In the genomic region with DNA sequence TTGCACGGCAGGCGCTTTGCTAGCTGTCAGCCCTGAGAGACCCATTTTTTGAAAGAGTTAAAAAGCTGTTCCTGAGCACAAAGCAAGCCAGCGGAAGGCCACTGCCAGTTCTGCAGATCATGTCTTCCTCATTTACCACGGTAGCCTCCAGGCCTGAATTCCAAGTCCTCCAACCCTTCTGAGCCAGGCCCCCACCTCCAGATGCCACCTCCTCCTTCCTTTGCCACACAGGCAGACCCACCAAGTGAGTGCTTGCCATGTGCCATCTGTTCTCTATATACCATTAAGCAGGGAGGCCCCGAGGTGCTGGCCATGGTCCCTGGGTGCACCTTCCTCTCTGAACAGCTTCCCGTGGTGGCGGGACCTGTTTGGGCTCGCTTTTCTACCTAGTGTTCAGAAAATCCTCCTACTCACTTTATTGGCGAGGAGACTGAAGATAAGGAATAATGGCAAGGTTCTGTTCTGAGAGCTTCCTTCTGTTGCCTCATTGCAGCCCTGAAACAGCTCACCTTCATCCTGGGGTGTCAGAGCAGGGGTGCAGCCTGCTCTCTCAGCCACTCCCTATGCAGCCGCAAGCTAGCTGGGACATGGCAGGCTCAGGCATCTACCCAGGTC, we compare ENCODE assay signal across 30 mouse cellular contexts. TPM values are rescaled to one million over a fixed set of nuclear protein-coding genes. Genes with fewer than 3 reads are reported as not detected.
DNase-seq lines count a peak whose midpoint lies in the region; ATAC-seq and TF ChIP-seq lines count a peak whose summit lies in the region.
"Had no signal": no experiment of that assay in that cellular context is flagged by ENCODE, and none has a peak within 500 bp of the region (broad histone marks: within the 10 kb centered on the region; RNA-seq: fewer than 3 reads in every experiment).

No protein-coding gene starts in this region.

- no peak for ATAC-seq in forebrain, embryonic 11.5 days (replicated peaks; ENCODE audit: low FRiP score)
- ATAC-seq in forebrain, postnatal 0 days, result no peak
- 0 out of 2 replicates have a peak, but pooled peaks have one; percentile 16 for ATAC-seq in intestine, embryonic 16.5 days
- ATAC-seq in intestine, embryonic 15.5 days, result no peak
- ATAC-seq: midbrain, embryonic 15.5 days; Patski had no signal

- no peaks in the 10 kb centered on the region for H3K4me1 ChIP-seq in forebrain, embryonic 11.5 days (replicated peaks; ENCODE audit: control insufficient read depth, insufficient read depth, low read length)
- no peaks in the 10 kb centered on the region for H3K4me1 ChIP-seq in forebrain, postnatal 0 days (ENCODE audit: insufficient read depth)
- H3K4me1 ChIP-seq in intestine, embryonic 16.5 days (ENCODE audit: control insufficient read depth, insufficient read depth, low read length), result no peaks in the 10 kb centered on the region
- peaks cover 5% of the 10 kb centered on the region; the same call in 1 of the 2 replicates for H3K4me1 ChIP-seq in intestine, embryonic 15.5 days (replicated peaks)
- H3K4me1 ChIP-seq in limb, embryonic 10.5 days, result no peaks in the 10 kb centered on the region
- H3K4me1 ChIP-seq: embryonic facial prominence, embryonic 12.5 days; midbrain, embryonic 15.5 days had no signal

- 85% methylated on average over 10 of the region's 10 CpGs for WGBS in forebrain, embryonic 11.5 days
- WGBS in forebrain, postnatal 0 days, result 70% methylated on average over 10 of the region's 10 CpGs
- 72% methylated on average over 10 of the region's 10 CpGs for WGBS in intestine, embryonic 16.5 days
- 71% methylated on average over 10 of the region's 10 CpGs for WGBS in intestine, embryonic 15.5 days
- 83% methylated on average over 10 of the region's 10 CpGs for WGBS in limb, embryonic 10.5 days

- no peaks in the 10 kb centered on the region for H3K36me3 ChIP-seq in forebrain, embryonic 11.5 days (ENCODE audit: control insufficient read depth, insufficient read depth, low read length)
- H3K36me3 ChIP-seq in forebrain, postnatal 0 days (ENCODE audit: insufficient read depth), result no peaks in the 10 kb centered on the region
- no peaks in the 10 kb centered on the region for H3K36me3 ChIP-seq in intestine, embryonic 16.5 days (ENCODE audit: control insufficient read depth, insufficient read depth, low read length)
- H3K36me3 ChIP-seq in intestine, embryonic 15.5 days, result no peaks in the 10 kb centered on the region
- no peaks in the 10 kb centered on the region for H3K36me3 ChIP-seq in limb, embryonic 10.5 days
- H3K36me3 ChIP-seq: embryonic facial prominence, embryonic 12.5 days; forebrain, embryonic 12.5 days; heart, embryonic 15.5 days; hindbrain, embryonic 13.5 days; midbrain, embryonic 10.5 days; midbrain, embryonic 15.5 days had no signal

- H3K4me2 ChIP-seq in forebrain, embryonic 11.5 days (ENCODE audit: low read depth, low read length, severe bottlenecking), result no peak overlapping the region
- no peak overlapping the region for H3K4me2 ChIP-seq in forebrain, postnatal 0 days (ENCODE audit: low read depth)
- H3K4me2 ChIP-seq in intestine, embryonic 16.5 days (ENCODE audit: low read depth, low read length), result no peak overlapping the region
- H3K4me2 ChIP-seq in intestine, embryonic 15.5 days (replicated peaks), result no peak overlapping the region
- H3K4me2 ChIP-seq: embryonic facial prominence, embryonic 12.5 days; forebrain, embryonic 12.5 days; heart, embryonic 15.5 days; hindbrain, embryonic 13.5 days; lung, embryonic 14.5 days; midbrain, embryonic 15.5 days had no signal

- no peaks in the 10 kb centered on the region for H3K27me3 ChIP-seq in forebrain, embryonic 11.5 days (ENCODE audit: control insufficient read depth, insufficient read depth, low read length)
- H3K27me3 ChIP-seq in forebrain, postnatal 0 days (ENCODE audit: insufficient read depth, low read length), result no peaks in the 10 kb centered on the region
- H3K27me3 ChIP-seq in intestine, embryonic 16.5 days (replicated peaks; ENCODE audit: control insufficient read depth, insufficient read depth, low read length), result no peaks in the 10 kb centered on the region
- no peaks in the 10 kb centered on the region for H3K27me3 ChIP-seq in intestine, embryonic 15.5 days (replicated peaks)
- H3K27me3 ChIP-seq in limb, embryonic 10.5 days (ENCODE audit: low read depth, poor library complexity, severe bottlenecking), result no peaks in the 10 kb centered on the region
- H3K27me3 ChIP-seq: embryonic facial prominence, embryonic 12.5 days; heart, embryonic 15.5 days; midbrain, embryonic 15.5 days; Patski had no signal

- no peak overlapping the region for H3K9ac ChIP-seq in forebrain, embryonic 11.5 days (ENCODE audit: low read length)
- H3K9ac ChIP-seq in forebrain, postnatal 0 days, result no peak overlapping the region
- H3K9ac ChIP-seq in intestine, embryonic 16.5 days (ENCODE audit: low read depth, low read length), result no peak overlapping the region
- no peak overlapping the region for H3K9ac ChIP-seq in intestine, embryonic 15.5 days
- H3K9ac ChIP-seq: embryonic facial prominence, embryonic 12.5 days; forebrain, embryonic 12.5 days; heart, embryonic 15.5 days; hindbrain, embryonic 13.5 days; lung, embryonic 14.5 days; midbrain, embryonic 15.5 days had no signal

- H3K27ac ChIP-seq in forebrain, embryonic 11.5 days (ENCODE audit: low read depth, low read length), result no peak overlapping the region
- no peak overlapping the region for H3K27ac ChIP-seq in forebrain, postnatal 0 days (ENCODE audit: low read depth, low read length)
- H3K27ac ChIP-seq in intestine, embryonic 16.5 days (ENCODE audit: low read length), result no peak overlapping the region
- no peak overlapping the region for H3K27ac ChIP-seq in intestine, embryonic 15.5 days
- no peak overlapping the region for H3K27ac ChIP-seq in limb, embryonic 10.5 days
- H3K27ac ChIP-seq: embryonic facial prominence, embryonic 12.5 days; forebrain, embryonic 12.5 days; heart, embryonic 10.5 days; heart, embryonic 15.5 days; hindbrain, embryonic 13.5 days; kidney, postnatal 0 days; midbrain, embryonic 10.5 days; midbrain, embryonic 15.5 days had no signal

- H3K9me3 ChIP-seq in forebrain, embryonic 11.5 days (ENCODE audit: control insufficient read depth, low read length), result no peaks in the 10 kb centered on the region
- no peaks in the 10 kb centered on the region for H3K9me3 ChIP-seq in forebrain, postnatal 0 days (ENCODE audit: low read length)
- H3K9me3 ChIP-seq in intestine, embryonic 16.5 days (ENCODE audit: control insufficient read depth, low read length), result no peaks in the 10 kb centered on the region
- no peaks in the 10 kb centered on the region for H3K9me3 ChIP-seq in intestine, embryonic 15.5 days
- no peaks in the 10 kb centered on the region for H3K9me3 ChIP-seq in limb, embryonic 10.5 days (replicated peaks)
- H3K9me3 ChIP-seq: embryonic facial prominence, embryonic 12.5 days; forebrain, embryonic 12.5 days; heart, embryonic 10.5 days; heart, embryonic 15.5 days; hindbrain, embryonic 13.5 days; midbrain, embryonic 10.5 days; midbrain, embryonic 15.5 days had no signal

- no peak for TF ChIP-seq CTCF in forebrain, postnatal 0 days (IDR thresholded peaks at IDR 0.05; ENCODE audit: low read depth)
- no peak for TF ChIP-seq CTCF in brain, embryonic 14.5 days (IDR thresholded peaks at IDR 0.05; ENCODE audit: borderline replicate concordance, extremely low read depth, insufficient read depth, insufficient read length)

- TF ChIP-seq POLR2A in brain, embryonic 14.5 days (IDR thresholded peaks at IDR 0.05; ENCODE audit: borderline replicate concordance, extremely low read depth, insufficient read depth, insufficient read length, poor library complexity, severe bottlenecking), result no peak

- DNase-seq in forebrain, embryonic 11.5 days (ENCODE audit: low spot score), result peak; percentile 33
- no peak for DNase-seq in forebrain, postnatal 0 days
- DNase-seq in brain, embryonic 14.5 days (ENCODE audit: low read depth), result peak; percentile 43
- peak; percentile 16 for DNase-seq in limb, embryonic 10.5 days (ENCODE audit: low spot score)
- no peak for DNase-seq in natural killer cell, adult 2 months (ENCODE audit: low spot score in 2 of 2)
- DNase-seq: adrenal gland, postnatal 10 days; cerebellum, adult 18-20 months; cerebellum, postnatal 36 days; embryo, embryonic 11 days; gastrocnemius, postnatal 14 days; heart, postnatal 36 days; kidney, adult 8-10 months; kidney, postnatal 4 days; lung, embryonic 14.5 days; lung, postnatal 14 days; right cerebral cortex, adult 18-20 months; spleen, adult 18-20 months; thymus, adult 18-20 months; thymus, postnatal 36 days had no signal

- no peak overlapping the region for H3K4me3 ChIP-seq in forebrain, embryonic 11.5 days (ENCODE audit: low read depth, low read length)
- no peak overlapping the region for H3K4me3 ChIP-seq in forebrain, postnatal 0 days (ENCODE audit: low read depth, low read length)
- H3K4me3 ChIP-seq in intestine, embryonic 16.5 days (ENCODE audit: low read length), result no peak overlapping the region
- H3K4me3 ChIP-seq in intestine, embryonic 15.5 days (replicated peaks), result no peak overlapping the region
- no peak overlapping the region for H3K4me3 ChIP-seq in limb, embryonic 10.5 days
- H3K4me3 ChIP-seq: embryonic facial prominence, embryonic 12.5 days; forebrain, embryonic 12.5 days; heart, embryonic 10.5 days; heart, embryonic 15.5 days; hindbrain, embryonic 13.5 days; midbrain, embryonic 10.5 days; midbrain, embryonic 15.5 days had no signal

RNA-seq across cellular contexts. Expression of a gene that starts 6.0 kb away (rescaled TPM):
- 3.8 and 4.4 TPM in 2 replicates for polyA plus RNA-seq in forebrain, embryonic 11.5 days (2014; fragmentation: Nextera tagmentation; extraction: Ambion mirVana)
- 1.5 and 4.5 TPM in 2 replicates for total RNA-seq in forebrain, postnatal 0 days (2014; rRNA removed)
- polyA plus RNA-seq in forebrain, postnatal 0 days (2015; fragmentation: Nextera tagmentation; extraction: Ambion mirVana), result 1.1 and 1.9 TPM in 2 replicates
- polyA plus RNA-seq in intestine, embryonic 16.5 days (2015; fragmentation: Nextera tagmentation; extraction: Ambion mirVana), result 18.7 and 19.8 TPM in 2 replicates
- polyA plus RNA-seq in intestine, embryonic 15.5 days (2015; fragmentation: Nextera tagmentation; extraction: Ambion mirVana), result 17.0 and 21.5 TPM in 2 replicates
- polyA plus RNA-seq in brain, embryonic 14.5 days (2012; rRNA removed), result 1.2 and 1.4 TPM in 2 replicates
- 6.9 and 7.0 TPM in 2 replicates for polyA plus RNA-seq in limb, embryonic 10.5 days (2016; fragmentation: Nextera tagmentation; extraction: Ambion mirVana)

Comparison
In these comparisons a context has a peak if more than half of its experiments do, and no peak if none do; other contexts are left out.
1. DNase-seq: peak in forebrain, embryonic 11.5 days (single experiment), brain, embryonic 14.5 days (single experiment) and limb, embryonic 10.5 days (single experiment); none in forebrain, postnatal 0 days (single experiment) and natural killer cell, adult 2 months (0 of 2).